8 mouse cellular contexts compared by ENCODE assay signal in genomic region chr7:128532441-128533166, GRCm38 (mm10). TPM values are rescaled to one million over a fixed set of nuclear protein-coding genes. Genes with fewer than 3 reads are reported as not detected.
DNase-seq lines count a peak whose midpoint lies in the region; ATAC-seq and TF ChIP-seq lines count a peak whose summit lies in the region.
"Had no signal": no experiment of that assay in that cellular context is flagged by ENCODE, and none has a peak within 500 bp of the region (broad histone marks: within the 10 kb centered on the region; RNA-seq: fewer than 3 reads in every experiment).

No protein-coding gene starts in this region.

- peaks cover 47% of the 10 kb centered on the region for H3K4me1 ChIP-seq in embryonic facial prominence, embryonic 14.5 days (ENCODE audit: control insufficient read depth, insufficient read depth, low read length)
- peaks cover 81% of the 10 kb centered on the region for H3K4me1 ChIP-seq in limb, embryonic 12.5 days (replicated peaks)

- no peaks in the 10 kb centered on the region for H3K27me3 ChIP-seq in embryonic facial prominence, embryonic 14.5 days (replicated peaks; ENCODE audit: control insufficient read depth, insufficient read depth, low read length)
- H3K27me3 ChIP-seq in limb, embryonic 12.5 days, result no peaks in the 10 kb centered on the region
- H3K27me3 ChIP-seq: neural tube, embryonic 15.5 days had no signal

- no peak overlapping the region for H3K4me3 ChIP-seq in layer of hippocampus, adult 2 months
- no peak overlapping the region for H3K4me3 ChIP-seq in embryonic facial prominence, embryonic 14.5 days (ENCODE audit: low read depth, low read length)
- no peak overlapping the region for H3K4me3 ChIP-seq in limb, embryonic 12.5 days (replicated peaks)
- H3K4me3 ChIP-seq: neural tube, embryonic 15.5 days had no signal

- H3K9me3 ChIP-seq in embryonic facial prominence, embryonic 14.5 days (ENCODE audit: control insufficient read depth, low read length), result no peaks in the 10 kb centered on the region
- no peaks in the 10 kb centered on the region for H3K9me3 ChIP-seq in limb, embryonic 12.5 days
- H3K9me3 ChIP-seq: neural tube, embryonic 15.5 days had no signal

- 76% methylated on average over 5 of the region's 6 CpGs for WGBS in embryonic facial prominence, embryonic 14.5 days
- WGBS in limb, embryonic 12.5 days, result 88% methylated on average over 6 of the region's 6 CpGs

- no peak for TF ChIP-seq CTCF in layer of hippocampus, adult 2 months (conservative IDR thresholded peaks at IDR 0.05)

- H3K36me3 ChIP-seq in embryonic facial prominence, embryonic 14.5 days (ENCODE audit: control insufficient read depth, insufficient read depth, low read length), result no peaks in the 10 kb centered on the region
- H3K36me3 ChIP-seq in limb, embryonic 12.5 days, result no peaks in the 10 kb centered on the region
- H3K36me3 ChIP-seq: neural tube, embryonic 15.5 days had no signal

- peak overlapping the region; percentile 53 for H3K27ac ChIP-seq in layer of hippocampus, adult 2 months
- peak overlapping the region; percentile 35; the same call in 1 of the 2 replicates for H3K27ac ChIP-seq in embryonic facial prominence, embryonic 14.5 days (replicated peaks; ENCODE audit: low read depth, low read length)
- H3K27ac ChIP-seq in limb, embryonic 12.5 days, result peak overlapping the region; percentile 59

- H3K9ac ChIP-seq in embryonic facial prominence, embryonic 14.5 days (ENCODE audit: low read depth, low read length), result no peak overlapping the region
- no peak overlapping the region for H3K9ac ChIP-seq in limb, embryonic 12.5 days (replicated peaks)
- H3K9ac ChIP-seq: neural tube, embryonic 15.5 days had no signal

- no peak for DNase-seq in layer of hippocampus, adult 2 months (ENCODE audit: low spot score in 2 of 2)
- DNase-seq in layer of hippocampus, postnatal 14 days (ENCODE audit: low spot score in 2 of 2), result no peak
- peak; percentile 43 for DNase-seq in ZHBTc4 (ENCODE audit: low read depth, low spot score)
- no peak for DNase-seq in embryonic facial prominence, embryonic 14.5 days (ENCODE audit: low spot score)
- DNase-seq in right cerebral cortex, postnatal 14 days, result no peak
- no peak for DNase-seq in adrenal gland, postnatal 10 days

- no peak overlapping the region for H3K4me2 ChIP-seq in embryonic facial prominence, embryonic 14.5 days (ENCODE audit: low read depth, low read length)
- no peak overlapping the region for H3K4me2 ChIP-seq in limb, embryonic 12.5 days
- H3K4me2 ChIP-seq: neural tube, embryonic 15.5 days had no signal

- no peak for ATAC-seq in embryonic facial prominence, embryonic 14.5 days (ENCODE audit: low read depth)
- no peak for ATAC-seq in limb, embryonic 12.5 days (ENCODE audit: insufficient number of reproducible peaks, insufficient read depth, low FRiP score, low TSS enrichment, low read depth)

RNA-seq across cellular contexts. Expression of gene Bag3, which starts 9.2 kb away (rescaled TPM):
- total RNA-seq in layer of hippocampus, adult 2 months (2021), result 10 to 100 TPM; 10.3 to 11.0 TPM
- total RNA-seq in layer of hippocampus, postnatal 14 days (2021), result 10 to 100 TPM in 1 of 2 experiments, 1 to 10 TPM in 1; 8.9 to 10.3 TPM
- 21.7 and 23.6 TPM in 2 replicates for polyA plus RNA-seq in embryonic facial prominence, embryonic 14.5 days (2014; fragmentation: Nextera tagmentation; extraction: Ambion mirVana)
- polyA plus RNA-seq in limb, embryonic 12.5 days (2016; fragmentation: Nextera tagmentation; extraction: Ambion mirVana), result 8.7 and 9.2 TPM in 2 replicates
- total RNA-seq in adrenal gland, postnatal 10 days (2021), result 100 to 1,000 TPM in 1 of 2 experiments, 10 to 100 TPM in 1; 77.1 to 125 TPM

Comparison
In these comparisons a context has a peak if more than half of its experiments do, and no peak if none do; other contexts are left out.
1. RNA of gene Bag3, which starts 9.2 kb away (total RNA-seq): 77.1 to 125 TPM in adrenal gland, postnatal 10 days; 10.3 to 11.0 TPM in layer of hippocampus, adult 2 months and 8.9 to 10.3 TPM in layer of hippocampus, postnatal 14 days; every median in the first group is over 4 times any median in the second.
2. Peak in every context shown above with its lines, with median percentiles within 50 percentile points of each other: H3K27ac ChIP-seq.